Mouse (Mus musculus) natural killer cell, adult 2 months (primary cell): ENCODE measurements around the gene Atp5s.

Experiments
- DNase-seq, 2 experiments: peaks; one replicate each; pipeline ENCODE4 v3.0.0; 2022; ENCODE audit warnings: low spot score in 2 of 2

Gene Atp5s

DNA sequence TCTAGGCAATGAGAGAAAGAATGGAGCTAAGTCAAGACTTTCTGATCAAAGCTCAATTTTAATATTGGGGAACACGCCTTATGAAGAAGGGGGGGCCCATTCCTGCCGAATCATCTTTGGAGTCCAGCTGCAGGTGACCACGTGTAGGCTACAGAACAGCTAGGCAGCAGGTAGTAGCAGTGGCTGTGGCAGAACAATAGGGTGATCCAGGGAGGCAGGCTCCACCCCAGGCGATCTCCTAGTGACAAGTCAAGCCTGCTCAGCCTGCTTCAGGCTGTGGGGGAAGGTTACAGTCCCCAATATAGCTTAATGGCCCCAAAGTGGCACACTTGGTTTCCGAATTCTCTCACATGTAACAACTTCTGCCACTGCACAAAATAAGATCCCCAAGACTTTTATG, 7.5 kb downstream of the Atp5s start:
- no peak for DNase-seq

DNA sequence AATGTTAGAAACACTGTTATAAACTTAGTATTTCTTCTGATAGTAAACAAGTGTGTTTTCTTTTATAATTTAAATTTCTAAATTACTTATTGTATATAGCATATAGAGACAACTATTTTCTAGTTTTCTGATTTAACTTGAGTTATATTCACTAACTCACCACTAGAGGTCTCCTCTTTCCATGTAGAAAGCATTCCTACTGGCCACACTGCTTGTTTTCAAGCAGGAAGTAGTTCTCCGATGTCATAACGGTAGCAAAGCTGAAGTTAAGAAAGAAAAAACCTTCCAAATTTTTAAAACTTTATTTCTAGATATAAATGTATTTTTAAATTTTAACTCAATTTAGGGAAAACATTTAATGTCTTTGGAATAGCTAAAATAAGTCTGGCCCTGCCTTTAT, 8.8 kb downstream of the Atp5s start:
- no peak for DNase-seq

DNA sequence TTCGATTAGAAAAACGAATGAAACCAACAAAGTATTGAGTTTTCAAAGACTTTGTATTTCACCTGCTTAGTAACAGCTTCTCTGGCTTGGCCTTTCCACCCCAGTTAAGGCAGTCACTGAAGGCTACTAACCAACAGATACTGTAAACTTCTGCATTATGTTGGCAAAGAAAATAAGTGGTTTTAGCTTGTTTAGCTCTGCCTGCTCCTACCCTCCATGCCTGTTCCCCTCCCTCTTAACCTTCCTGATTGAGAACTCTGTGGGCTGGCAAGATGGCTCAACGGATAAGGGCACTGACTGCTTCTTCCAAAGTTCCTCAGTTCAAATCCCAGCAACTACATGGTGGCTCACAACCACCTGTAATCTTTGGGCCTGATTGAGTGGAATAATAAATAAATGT, 9.2 kb downstream of the Atp5s start:
- no peak for DNase-seq

DNA sequence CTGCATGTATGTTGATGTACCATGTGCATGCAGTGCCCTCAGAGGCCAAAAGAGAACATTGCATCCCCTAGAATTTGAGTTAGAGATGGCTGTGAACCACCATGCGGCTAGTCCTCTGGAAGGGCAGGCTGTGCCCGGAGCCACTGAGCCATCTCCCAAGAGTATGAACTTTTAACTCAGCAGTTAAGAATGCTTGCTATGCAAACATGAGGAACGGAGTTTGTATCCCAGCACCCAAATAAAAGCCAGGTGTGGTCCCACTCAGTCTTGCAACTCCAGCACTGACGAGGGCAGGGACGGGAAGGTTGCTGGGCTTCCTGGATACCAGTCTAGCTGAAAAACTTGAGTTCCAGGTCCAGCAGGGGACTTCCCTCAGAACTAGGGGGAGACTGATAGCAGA, 17.2 kb downstream of the Atp5s start:
- no peak for DNase-seq

DNA sequence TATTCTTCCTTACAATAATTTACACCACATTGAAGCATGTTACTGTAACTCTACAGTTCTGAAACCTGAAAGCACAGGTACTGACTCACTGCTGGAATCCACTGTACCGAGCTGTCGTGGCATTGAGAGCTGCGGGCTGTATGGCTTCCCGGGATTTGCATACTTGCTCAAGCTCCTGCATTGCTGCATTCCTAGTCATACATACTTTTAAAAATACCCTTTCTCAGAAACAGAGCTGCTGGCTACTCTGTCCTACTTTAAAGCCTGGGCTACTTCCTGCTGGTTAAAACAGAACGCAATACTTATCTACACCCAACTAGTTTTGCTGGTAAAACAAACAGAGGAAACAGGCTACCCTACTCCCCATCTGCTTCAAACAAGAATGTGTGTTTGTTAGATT, 19.4 kb downstream of the Atp5s start:
- DNase-seq, result no peak

DNA sequence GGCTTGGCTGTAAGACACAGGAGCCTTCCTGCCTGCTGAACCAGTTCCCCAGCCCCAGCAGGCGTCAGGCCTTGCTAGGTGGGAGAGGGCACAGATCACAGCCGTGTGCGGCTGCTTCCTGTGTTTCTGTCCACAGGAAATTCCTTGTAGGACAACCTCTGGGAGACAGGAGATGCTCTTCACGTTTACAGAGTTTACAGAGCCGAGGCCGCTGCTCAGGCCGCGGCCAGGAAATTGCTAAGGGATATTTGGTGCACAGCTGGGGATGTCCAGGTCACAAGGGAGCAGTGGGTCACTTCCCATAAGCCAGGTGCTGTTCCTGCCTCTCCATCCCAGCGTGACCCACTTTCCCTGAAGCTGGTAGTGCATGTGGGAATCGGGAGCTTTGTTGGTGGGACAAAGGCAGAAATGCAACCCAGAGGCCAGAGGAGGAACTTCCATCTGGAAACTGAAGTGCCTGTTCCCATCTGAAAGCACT, 27.2 kb downstream of the Atp5s start:
- DNase-seq, result no peak

DNA sequence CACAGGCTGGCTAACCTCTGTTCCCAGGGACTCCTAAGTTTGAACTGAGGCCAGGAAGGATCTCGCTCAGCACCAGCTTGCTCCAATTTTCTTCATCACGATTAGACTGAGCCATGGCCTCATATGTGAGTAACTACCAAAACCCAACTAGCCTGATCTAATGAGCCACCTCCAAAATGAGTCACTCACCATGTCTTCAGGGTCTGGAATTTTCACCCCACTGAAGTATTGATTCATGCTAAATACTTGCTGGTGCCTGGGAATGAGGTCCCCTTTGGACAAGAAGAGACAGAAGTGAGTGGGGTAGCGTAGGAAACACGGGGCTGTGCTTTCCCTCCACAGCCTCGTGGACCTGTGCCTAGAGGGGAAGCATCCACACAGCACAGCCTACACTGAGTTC, 29.2 kb downstream of the Atp5s start:
- DNase-seq, result no peak

DNA sequence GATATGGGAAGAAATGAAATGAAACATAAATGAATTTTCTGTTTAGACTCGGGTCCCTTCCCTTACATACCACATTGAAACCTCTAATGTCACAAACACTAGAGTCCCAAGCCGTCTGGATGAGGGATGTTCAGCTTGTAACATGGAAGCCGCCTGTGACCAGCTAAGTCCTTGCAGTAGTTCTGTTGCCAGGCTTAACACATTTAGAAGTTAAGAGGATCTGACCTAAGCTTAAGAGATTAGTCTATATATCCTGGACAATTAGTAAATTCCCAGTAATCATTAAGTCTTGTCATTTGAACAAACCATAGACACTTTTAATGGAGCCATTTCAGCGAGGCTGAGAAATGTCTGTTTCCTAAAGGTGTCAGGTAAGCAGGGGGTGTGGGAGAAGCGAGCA, 31.3 kb downstream of the Atp5s start:
- no peak for DNase-seq

DNA sequence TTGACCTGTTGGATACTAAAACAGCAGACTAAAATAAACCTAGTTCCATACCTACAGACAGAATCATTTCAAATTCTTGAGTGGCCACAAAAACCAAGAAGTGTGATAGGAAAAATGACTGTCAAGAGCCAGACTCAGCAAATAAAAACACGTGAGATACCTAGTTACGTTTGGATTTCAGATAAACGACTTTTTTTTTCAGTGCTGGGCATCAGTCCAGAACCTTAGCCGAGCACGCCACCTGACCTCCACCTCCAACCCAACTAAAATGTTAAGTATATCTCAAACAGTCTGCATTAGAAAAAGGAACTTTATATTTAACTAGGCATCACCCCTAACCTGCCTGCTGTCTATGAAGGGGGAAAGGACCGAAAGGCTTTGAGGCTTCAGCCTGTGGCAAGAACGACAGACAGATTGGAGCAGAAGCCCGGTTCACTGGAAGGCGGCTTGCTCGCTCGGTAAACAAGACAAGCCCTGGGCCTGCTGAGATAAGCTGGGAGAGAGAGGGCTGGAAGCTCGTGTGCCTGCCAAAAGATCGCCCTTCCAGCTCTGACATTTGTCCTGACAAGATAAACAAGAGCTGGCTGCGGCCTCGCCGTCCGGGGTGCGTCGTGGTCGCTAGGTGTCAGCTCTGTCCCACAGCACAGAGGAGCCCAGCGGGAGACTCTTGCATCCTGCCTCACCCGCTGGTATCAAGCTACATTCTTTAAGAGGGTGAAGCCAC, 32.8 kb downstream of the Atp5s start:
- DNase-seq, result peak; percentile 52 to 68

DNA sequence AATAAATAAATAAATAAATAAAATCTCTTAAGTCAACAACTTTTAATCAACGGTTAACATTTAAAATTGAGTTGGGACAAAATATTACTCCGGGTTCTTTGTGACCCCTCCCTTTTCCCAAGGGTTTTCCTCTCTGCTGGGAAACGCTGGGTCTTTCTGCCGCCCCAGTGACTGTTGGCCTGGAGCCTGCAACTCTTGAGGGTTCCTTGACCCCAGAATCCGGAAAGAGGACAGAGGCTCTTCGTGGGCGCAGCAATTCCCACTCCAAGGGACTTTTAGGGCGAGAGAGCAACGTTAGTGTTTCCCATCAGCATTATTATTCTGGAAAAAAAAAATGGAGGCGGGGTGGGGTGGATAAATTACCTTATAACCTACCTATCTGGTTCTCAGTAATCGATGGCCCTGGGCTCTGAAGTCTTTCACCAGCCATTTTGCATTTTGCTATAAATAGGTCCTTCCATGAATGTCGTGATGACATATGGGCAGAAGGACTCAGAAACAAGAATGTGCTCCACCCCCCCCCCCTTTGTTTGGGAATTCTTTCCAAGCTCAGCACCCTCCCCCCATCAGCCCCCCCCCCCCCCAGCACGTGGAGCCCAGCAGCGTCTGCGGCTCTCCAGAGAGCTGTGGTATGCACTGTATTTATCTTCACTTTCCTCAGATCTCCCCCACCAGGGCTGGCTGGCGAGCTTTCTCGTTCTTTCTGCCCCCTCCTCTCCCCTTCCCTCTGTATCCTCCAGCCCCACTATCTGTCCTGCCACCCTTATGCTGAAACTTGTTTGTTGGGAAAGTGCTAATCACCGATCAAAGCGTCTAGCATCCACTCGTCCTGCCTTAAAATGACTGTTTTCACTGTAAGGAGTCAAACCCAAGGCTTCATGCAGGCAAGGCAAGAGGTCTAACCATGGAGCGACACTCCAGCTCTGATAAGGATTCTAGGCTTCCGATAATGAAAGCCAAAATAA, 33.8 kb downstream of the Atp5s start:
- no peak for DNase-seq

DNA sequence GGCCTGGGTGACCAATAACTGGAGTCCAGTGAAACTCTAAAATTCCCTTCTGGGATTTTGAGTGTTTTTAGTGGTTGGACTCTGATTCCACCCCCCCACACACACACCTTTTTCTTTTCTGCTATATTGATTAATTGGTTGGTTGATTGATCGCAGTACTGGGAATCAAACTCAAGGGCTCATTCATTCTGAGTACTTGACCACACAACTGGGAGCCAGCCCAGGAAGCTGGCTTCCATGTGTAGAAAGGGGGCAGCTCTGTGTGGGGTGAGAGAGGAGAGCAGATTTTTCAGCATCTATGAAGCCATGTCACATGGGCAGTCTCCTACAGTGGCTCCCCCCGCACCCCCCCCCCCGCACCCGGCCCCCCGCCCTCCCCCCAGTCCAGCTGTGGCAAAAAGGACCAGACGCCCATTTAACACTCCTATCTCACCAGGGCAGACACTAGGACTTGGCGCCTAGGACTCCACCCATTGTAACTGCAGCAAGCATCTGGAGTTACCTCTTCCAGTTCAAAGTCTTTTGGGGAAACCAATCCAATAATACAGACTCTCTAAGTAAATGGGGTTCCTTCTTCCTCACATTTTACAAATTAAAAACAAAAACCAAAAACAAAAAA, 34.6 kb downstream of the Atp5s start:
- DNase-seq, result no peak

DNA sequence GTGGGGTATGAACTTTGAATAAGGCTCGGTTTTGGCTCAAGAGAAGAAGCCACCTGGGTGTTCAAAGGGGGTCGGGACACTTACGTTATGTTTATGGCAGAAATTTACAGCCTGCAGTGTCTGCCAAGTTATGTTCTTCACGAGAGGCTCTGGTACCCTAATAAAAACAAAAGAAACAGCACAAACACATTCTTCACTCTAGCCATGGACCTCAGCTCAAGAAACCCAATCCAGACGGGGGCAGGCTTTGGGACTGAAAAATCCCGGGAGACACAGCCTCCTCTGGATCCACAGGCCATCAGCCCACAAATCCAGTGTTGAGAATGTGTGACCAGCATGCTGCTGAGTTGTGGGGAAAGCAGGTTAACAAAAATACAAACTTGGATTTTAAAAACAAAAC, 35.3 kb downstream of the Atp5s start:
- DNase-seq, result no peak

DNA sequence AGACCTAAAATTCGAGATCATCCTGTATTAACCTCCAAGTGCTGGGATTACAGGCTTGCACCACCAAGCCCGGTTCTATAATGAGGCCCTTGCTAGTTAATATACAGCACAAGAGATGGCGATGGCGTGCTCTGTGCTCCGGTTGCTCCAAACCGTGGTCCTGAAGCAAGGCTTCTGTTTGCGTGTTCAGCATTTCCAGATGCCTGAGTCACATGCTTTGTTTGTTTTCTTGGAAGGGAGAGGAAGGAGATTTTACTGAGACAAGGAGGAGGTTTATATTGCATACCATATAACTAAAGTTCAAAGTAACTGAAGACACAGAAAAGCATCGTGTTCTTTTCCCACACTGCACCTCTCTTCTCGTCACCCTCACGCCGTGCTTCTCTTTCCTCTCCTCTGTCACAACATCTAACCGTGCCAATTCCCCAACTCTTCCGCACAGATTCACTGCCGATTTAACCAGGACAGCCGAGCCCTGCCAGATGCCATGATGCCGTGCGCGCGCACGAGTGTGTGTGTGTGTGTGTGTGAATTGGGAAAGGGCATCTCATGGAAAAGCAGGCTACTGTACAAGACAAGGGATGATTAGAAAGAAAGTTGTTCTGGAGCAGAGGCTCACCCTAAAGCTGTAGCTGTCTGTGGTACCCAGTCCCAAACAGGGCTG, 36.1 kb downstream of the Atp5s start:
- no peak for DNase-seq

DNA sequence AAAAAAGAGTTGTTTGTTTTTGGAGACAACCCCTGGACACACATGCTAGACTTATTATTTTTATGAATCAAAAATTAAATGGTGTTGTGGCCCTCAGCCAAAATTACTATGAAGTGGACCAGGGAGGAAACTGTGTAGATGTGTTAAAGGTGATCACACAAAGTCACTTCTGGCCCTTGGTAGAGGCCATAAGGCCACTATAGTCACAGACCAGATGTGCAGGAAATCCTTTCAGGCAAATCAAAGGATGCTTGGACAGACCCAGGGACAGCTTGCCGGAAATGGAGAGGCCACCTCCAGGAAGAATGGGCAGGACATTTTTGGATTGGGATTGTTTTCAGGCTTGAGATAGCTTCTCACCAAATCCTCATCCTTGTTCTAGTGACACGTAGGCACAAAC, 36.9 kb downstream of the Atp5s start:
- DNase-seq, result no peak

DNA sequence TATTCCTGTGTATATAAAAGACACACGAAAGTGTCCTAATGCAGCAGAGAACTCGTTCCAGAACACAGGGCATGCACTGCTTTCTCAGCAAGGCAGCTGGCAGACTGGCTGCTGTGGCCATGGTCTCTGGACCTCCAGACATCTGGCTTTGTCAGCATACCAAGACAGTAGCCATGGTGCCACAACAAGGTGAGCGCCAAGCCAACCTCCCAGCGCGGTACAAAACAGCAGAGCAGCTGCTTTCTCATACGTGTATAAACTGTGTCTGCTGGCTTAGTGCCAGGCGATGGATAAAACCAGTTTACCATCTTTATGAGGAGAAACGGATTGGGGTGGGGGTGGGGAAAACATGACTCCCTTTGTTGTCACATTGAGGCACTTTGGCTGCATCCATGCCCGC, 40.8 kb downstream of the Atp5s start:
- no peak for DNase-seq

DNA sequence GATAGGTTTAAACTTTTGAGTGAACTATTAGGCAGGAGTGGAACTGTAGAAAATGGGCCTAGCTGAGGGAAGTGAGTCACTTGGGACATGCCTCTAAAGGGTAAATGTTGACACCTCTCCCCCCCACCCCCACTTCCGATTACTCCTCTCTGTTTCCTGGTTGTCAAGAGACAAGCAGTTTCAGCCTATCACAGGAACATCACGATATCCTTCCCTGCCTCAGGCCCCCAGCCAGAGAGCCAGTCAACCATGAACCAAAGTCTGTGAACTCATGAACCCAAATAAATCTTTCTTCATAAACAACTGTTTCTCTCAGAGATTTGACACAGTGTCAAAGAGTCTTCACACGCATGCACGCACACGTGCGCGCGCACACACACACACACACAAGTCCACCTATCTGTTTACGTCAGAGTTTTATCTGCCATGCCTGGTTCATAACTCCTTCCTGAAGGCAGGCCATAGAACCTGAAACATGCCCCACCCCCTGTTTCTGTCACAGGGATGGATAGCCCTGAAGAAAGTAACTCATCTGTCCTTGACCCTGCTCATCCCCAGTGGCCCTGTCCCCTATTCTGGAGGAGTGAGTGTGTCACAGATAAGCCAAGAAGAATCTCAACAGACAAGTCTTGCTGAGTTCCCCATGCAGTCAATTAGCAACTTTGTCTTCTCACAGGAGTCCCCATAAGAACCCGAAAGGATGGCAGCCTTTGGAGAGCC, 41.6 kb downstream of the Atp5s start:
- DNase-seq, result peak in 1 of 2 experiments; percentile 46

DNA sequence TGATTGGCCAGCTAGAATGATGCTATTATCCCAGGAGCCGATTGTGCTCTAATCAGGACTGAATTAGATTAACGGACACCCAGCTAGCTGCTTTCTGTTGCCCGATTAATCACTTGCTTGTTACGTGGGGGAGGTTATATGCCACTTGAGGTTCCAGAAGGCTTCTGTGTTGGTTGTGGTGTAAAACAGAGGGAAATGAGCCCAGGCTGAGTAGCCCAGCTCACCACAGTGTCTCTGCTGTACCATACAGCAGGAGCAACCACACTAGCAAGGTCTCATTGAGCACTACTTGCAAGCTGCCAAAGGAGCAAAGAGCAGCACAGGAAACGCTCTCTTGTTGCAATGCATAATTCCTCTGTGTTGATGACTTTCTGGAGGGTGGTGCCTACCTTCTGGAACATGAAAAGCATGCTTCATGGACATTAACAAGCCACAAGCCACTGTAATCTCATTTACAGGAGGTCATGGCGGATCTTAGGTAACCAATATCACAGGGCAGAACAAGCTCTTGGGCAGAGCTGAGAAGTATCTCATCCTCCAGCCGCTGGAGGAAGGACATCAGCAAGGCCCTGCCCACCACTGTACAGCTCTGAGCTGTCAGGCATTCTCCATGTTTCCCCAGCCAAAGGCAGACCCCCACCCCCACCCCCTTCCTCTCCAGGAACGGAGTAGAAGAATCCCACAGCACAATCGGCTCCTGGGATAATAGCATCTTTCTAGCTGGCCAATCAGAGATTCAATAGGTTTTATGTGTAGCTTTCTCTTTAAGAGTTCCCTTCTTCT, 42.9 kb downstream of the Atp5s start:
- no peak for DNase-seq

DNA sequence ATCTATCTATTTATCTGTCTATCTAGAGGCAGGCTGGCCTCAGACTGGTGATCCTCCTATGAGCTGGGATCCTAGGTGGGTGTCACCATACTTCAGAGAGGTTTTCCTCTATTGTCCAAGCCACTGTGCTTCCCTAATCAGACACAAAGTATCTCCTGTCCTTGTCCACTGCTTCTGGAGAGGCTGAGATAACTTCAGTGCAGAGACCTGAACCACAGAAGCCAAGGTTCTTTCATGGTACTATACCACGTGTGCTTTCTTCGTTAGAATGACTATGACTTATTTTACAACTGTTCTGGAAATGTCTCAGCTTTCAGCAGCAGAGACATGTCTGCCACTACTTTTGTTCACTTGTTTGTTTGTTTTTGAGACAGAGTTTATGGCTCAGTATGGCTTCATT, 44.1 kb downstream of the Atp5s start:
- no peak for DNase-seq

DNA sequence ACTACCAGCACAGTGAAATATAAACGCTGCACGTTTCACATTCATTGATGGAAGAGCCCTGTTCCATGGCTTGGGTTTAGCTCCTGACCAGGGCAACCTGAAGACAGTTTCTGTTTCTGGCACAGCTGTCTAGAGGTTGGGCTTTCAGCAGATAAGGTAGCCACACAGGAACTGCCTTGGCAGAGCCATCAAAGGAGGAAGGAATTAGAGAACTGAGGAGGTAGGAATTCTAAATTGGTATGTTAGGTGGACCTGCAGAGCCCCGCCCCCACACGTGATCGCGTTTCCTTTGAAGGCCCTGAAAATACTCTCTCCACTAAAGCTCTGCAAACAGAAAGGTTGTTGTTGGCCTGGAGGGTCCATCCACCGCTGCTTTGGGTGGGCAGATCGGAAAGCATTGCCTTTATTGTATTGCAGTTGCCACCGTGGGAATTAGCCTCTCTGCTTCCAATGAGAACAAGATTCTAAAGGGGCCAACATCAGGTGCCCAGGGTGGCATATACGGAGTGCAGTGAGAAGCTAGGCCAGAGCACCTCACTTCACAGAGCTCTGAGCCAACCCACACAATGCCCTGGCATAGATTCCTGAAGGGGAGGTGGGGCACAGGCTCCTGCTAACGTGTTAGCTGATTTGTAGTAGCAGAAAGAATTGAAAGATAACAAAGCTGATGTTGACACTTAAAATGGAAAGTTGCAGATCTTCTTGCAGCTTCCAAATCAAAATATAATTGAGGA, 52.0 kb downstream of the Atp5s start:
- no peak for DNase-seq

DNA sequence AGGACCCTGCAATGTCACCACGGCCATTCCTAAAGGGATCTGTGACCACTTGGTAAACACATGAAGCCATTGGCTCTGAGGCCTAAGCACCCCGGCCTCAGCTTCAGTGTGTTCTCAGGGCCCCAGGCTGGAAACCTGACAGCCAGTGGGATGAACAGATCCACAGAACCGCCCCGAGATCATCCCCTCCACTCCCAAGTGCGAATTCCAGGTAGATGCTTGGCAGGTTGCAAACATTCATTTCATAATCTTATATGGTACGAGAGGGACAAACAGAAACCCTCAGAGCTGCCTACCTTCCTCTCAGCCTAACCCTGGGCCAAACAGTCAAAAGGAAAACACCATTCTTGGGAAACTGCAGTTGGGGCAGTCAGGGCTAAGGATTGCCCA, 52.6 kb downstream of the Atp5s start:
- no peak for DNase-seq
